Comparison of ENCODE assay signal across 22 mouse cellular contexts in genomic region chr8:71400826-71401225, GRCm38 (mm10). TPM values are rescaled to one million over a fixed set of nuclear protein-coding genes. Genes with fewer than 3 reads are reported as not detected.
"Had no signal": no experiment of that assay in that cellular context is flagged by ENCODE, and none has a peak within 500 bp of the region (broad histone marks: within the 10 kb centered on the region; RNA-seq: fewer than 3 reads in every experiment).

No protein-coding gene starts in this region.

- H3K9ac ChIP-seq: liver, embryonic 14.5 days; lung, embryonic 15.5 days had no signal

- H3K9me3 ChIP-seq: lung, embryonic 15.5 days had no signal

- H3K27ac ChIP-seq: left cerebral cortex, adult 2 months; liver, embryonic 14.5 days; lung, embryonic 15.5 days had no signal

- H3K27me3 ChIP-seq: lung, embryonic 15.5 days had no signal

- H3K4me2 ChIP-seq: liver, embryonic 11.5 days; lung, embryonic 15.5 days; midbrain, embryonic 11.5 days had no signal

- ATAC-seq: intestine, embryonic 16.5 days had no signal

- H3K4me3 ChIP-seq: left cerebral cortex, adult 2 months; lung, embryonic 15.5 days had no signal

- DNase-seq: kidney, adult 18-20 months; kidney, adult 9 months; kidney, postnatal 14 days; layer of hippocampus, postnatal 36 days; lung, adult 18-20 months; lung, postnatal 10 days; lung, postnatal 36 days; midbrain, embryonic 14.5 days; retina, postnatal 1 day; right cerebral cortex, postnatal 14 days; right cerebral cortex, postnatal 4 days; thymus, adult 2 months; thymus, postnatal 14 days; thymus, postnatal 4 days had no signal

RNA-seq across cellular contexts. Expression of gene Ushbp1, which starts 5.2 kb away (rescaled TPM):
- total RNA-seq: megakaryocyte progenitor cell, adult 5-6 weeks; megakaryocyte-erythroid progenitor cell, adult 5-6 weeks had no signal
